Mouse (Mus musculus): ENCODE measurements around the gene Figla. TPM values are rescaled to one million over a fixed set of nuclear protein-coding genes. Genes with fewer than 3 reads are reported as not detected.

Figla gene
- polyA plus RNA-seq, 1 experiment from 2014 or later: not detected

DNA sequence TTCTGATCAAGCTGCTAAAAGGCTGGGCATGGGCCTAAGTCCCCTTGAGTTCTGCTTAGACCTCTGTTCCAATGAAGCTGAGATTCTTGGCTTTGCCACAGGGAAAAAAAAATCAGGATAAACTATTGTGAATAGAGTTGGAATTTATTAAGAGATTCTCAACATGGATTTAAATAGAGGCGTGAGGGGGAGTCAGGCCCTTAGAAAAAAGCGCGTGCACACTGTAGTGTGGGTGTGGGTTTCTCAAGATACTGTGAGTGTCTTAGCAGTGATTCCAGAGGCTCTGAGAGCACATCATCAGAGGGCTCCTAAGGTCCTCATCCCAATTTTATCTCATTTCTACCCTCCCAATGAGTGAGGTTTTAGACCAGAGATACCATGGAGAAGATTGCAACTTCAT, 44.2 kb downstream of the Figla start:
- ATAC-seq (replicated peaks): no peak
- WGBS: 90% methylated on average over 3 of the region's 3 CpGs
- no peak overlapping the region for H3K4me3 ChIP-seq

DNA sequence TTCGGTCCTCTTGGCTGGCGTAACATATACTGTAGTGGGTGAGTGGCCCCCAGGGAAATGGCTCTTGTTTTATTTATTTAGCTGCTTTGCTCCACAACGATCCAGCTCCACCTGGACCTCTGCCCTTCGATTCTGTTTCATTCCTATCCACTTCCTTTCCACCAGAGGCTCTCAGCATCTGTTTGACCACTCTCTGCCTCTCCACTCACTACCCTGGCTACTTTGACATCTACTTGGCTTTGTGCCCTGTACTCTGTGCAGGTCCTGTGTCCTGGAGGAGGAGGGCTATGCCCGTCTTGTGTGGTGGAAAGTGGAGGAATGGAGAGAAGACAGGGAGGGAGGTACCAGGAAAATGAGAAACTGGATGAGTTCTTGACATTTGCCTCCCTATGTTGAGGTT, 46.3 kb downstream of the Figla start:
- Histone ChIP-seq H3K4me2 (replicated peaks) (0 out of 2 replicates have a peak overlapping the region, but pooled peaks have one; percentile 8), H3K27ac (replicated peaks) (peak overlapping the region; percentile 94), H3K27me3 (no peaks in the 10 kb centered on the region), H3K4me3 (no peak overlapping the region), H3K9me3 (no peaks in the 10 kb centered on the region), H3K4me1 (peaks cover 97% of the 10 kb centered on the region), H3K9ac (replicated peaks) (no peak overlapping the region), H3K36me3 (no peaks in the 10 kb centered on the region)
- 60% methylated on average over 5 of the region's 5 CpGs for WGBS
- ATAC-seq (replicated peaks): no peak

More for the DNA sequence above, 44.2 kb downstream of the Figla start:
- Histone ChIP-seq H3K36me3 (no peaks in the 10 kb centered on the region), H3K9ac (replicated peaks) (no peak overlapping the region), H3K4me2 (replicated peaks) (no peak overlapping the region), H3K27me3 (no peaks in the 10 kb centered on the region), H3K4me1 (peaks cover 87% of the 10 kb centered on the region), H3K27ac (replicated peaks) (peak overlapping the region; percentile 94), H3K9me3 (no peaks in the 10 kb centered on the region)

DNA sequence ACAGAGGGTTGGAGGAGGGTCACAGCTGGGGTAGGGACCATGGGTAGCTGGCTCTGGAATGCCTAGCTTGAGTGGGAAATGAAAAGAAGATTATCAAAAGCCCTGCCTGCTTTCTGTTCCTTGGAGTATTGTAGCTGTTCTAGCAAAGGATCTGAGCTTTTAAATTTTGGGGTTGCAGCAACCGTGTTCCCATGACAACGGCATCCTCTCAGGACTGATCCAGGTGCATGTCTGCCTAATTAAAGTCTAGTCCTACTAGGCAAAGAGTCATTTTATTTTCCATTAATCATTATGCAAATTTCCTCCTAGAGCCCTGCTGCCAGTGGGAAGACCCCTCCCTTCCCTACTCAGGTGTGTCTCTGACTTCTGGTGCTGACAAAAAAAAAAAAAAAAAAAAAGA, 46.7 kb downstream of the Figla start:
- H3K27ac ChIP-seq (replicated peaks): peak overlapping the region; percentile 94
- H3K4me1 ChIP-seq: peaks cover 95% of the 10 kb centered on the region
- ATAC-seq (replicated peaks): no peak
- no peaks in the 10 kb centered on the region for H3K9me3 ChIP-seq
- H3K4me2 ChIP-seq (replicated peaks): 0 out of 2 replicates have a peak overlapping the region, but pooled peaks have one; percentile 8
- no peak overlapping the region for H3K9ac ChIP-seq (replicated peaks)
- H3K27me3 ChIP-seq: no peaks in the 10 kb centered on the region
- no peaks in the 10 kb centered on the region for H3K36me3 ChIP-seq
- WGBS: 51% methylated on average over 2 of the region's 2 CpGs
- no peak overlapping the region for H3K4me3 ChIP-seq

DNA sequence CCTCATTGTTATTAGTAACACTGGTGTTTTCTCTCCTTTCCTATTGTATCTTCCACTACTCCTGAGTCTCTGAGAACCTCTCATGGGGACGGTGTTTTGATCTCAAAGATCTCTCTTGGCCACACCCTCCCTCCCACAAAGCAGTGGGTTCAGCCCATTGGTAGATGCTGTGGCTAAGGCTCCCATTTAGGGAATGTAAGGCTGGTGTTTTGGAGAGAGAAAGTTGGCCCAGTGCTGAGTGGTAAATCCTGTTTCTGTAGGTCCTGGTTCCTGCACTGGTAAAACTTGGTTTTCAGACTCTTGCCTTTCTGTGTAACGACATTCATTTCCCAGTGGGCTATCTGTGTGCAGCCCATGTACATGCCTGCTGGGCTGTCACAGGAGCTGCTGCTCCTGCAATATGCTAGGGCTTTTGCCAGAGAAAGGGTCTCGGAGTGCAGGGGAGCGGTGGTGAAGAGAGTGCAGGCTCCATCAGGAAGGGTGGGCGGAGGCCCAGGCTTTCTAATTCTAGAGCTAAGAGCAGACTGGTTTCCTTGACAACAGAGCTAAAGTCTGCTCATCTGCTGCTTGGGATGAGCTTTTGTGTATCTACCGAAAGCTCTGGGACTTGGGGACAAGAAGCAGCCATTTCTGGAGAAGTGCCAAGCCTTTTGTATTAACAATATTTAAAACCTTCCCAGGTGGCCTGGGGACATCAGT, 48.5 kb downstream of the Figla start:
- H3K4me2 ChIP-seq (replicated peaks): peak overlapping the region; percentile 3; the same call in 1 of the 2 replicates
- 0 out of 2 replicates have a peak overlapping the region, but pooled peaks have one; percentile 19 for H3K9ac ChIP-seq (replicated peaks)
- WGBS: 14% methylated on average over 6 of the region's 6 CpGs
- ATAC-seq (replicated peaks): peak; percentile 76
- H3K27ac ChIP-seq (replicated peaks): peak overlapping the region; percentile 94
- no peaks in the 10 kb centered on the region for H3K27me3 ChIP-seq
- peaks cover 91% of the 10 kb centered on the region for H3K4me1 ChIP-seq
- no peak overlapping the region for H3K4me3 ChIP-seq
- no peaks in the 10 kb centered on the region for H3K9me3 ChIP-seq
- no peaks in the 10 kb centered on the region for H3K36me3 ChIP-seq

DNA sequence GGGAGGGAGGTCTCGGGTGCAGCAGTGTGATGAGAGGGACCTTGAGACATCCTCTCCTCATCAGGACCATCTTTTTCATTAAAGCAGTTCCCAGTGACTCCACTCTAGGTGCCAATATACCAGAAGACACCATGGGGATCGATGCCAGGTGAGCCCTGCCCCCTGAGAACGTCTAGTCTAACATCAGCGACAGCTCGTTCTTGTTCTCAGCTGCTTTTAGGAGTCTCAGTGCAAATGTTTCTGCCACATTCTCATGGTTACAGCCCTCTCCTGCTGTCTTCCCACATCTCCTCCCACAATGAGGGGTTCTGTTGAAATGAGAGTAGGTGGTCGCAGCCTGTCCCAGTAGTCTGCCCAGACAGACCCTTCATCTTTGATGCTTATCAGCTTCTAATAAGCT, 50.8 kb downstream of the Figla start:
- peak overlapping the region; percentile 94 for H3K27ac ChIP-seq (replicated peaks)
- H3K9me3 ChIP-seq: no peaks in the 10 kb centered on the region
- no peak overlapping the region for H3K4me3 ChIP-seq
- no peaks in the 10 kb centered on the region for H3K36me3 ChIP-seq
- ATAC-seq (replicated peaks): no peak
- H3K9ac ChIP-seq (replicated peaks): no peak overlapping the region
- peaks cover 85% of the 10 kb centered on the region for H3K4me1 ChIP-seq
- H3K27me3 ChIP-seq: no peaks in the 10 kb centered on the region
- no peak overlapping the region for H3K4me2 ChIP-seq (replicated peaks)
- WGBS: 73% methylated on average over 6 of the region's 6 CpGs

DNA sequence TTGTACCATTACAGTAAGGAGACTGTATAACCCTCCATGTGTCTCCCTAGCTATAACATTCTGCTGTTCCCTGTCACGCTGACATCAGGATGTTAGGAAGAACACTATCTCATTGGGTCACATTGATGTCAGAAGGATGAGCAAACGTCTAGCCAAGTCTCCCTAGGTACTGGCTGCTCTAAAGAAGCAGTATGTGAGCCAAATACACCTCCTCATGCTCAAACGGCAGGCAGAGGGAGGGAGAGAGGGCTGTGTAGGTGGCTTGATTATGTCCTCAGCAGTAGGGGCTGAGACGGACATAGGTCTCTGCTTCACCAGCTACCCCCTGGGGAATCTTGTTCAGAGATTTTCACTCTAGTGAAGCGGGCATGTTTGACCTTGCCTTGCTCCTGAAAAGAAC, 51.2 kb downstream of the Figla start:
- Histone ChIP-seq H3K9me3 (no peaks in the 10 kb centered on the region), H3K4me1 (peaks cover 81% of the 10 kb centered on the region), H3K9ac (replicated peaks) (no peak overlapping the region), H3K4me2 (replicated peaks) (no peak overlapping the region), H3K27me3 (no peaks in the 10 kb centered on the region), H3K4me3 (no peak overlapping the region), H3K36me3 (no peaks in the 10 kb centered on the region), H3K27ac (replicated peaks) (peak overlapping the region; percentile 94)
- ATAC-seq (replicated peaks): no peak
- 49% methylated on average over 5 of the region's 5 CpGs for WGBS

DNA sequence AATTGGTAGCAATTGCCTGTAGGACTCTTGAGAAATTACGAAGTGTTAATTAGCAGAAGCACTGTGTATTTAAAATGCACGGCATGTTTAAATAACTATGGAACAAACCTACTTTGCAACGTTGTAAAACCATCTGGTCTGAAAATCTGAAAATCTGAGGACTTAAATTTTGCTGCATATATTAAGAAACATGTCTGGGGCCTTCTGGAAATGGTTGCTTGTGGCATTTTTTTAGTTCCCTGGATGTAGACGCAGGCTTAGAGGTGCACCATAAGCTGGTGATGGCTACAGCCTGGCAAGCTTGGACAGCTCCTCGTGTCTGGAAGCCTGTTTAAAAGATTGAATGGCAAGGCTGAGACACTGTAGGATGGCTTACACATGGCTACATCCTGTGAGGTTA, 53.0 kb downstream of the Figla start:
- peak overlapping the region; percentile 92 for H3K27ac ChIP-seq (replicated peaks)
- no peaks in the 10 kb centered on the region for H3K27me3 ChIP-seq
- no peaks in the 10 kb centered on the region for H3K36me3 ChIP-seq
- no peak overlapping the region for H3K4me2 ChIP-seq (replicated peaks)
- H3K9me3 ChIP-seq: no peaks in the 10 kb centered on the region
- no peak overlapping the region for H3K4me3 ChIP-seq
- peak; percentile 36; the same call in 1 of the 2 replicates for ATAC-seq (replicated peaks)
- WGBS: 50% methylated on average over 5 of the region's 5 CpGs
- H3K4me1 ChIP-seq: peaks cover 62% of the 10 kb centered on the region
- H3K9ac ChIP-seq (replicated peaks): no peak overlapping the region

DNA sequence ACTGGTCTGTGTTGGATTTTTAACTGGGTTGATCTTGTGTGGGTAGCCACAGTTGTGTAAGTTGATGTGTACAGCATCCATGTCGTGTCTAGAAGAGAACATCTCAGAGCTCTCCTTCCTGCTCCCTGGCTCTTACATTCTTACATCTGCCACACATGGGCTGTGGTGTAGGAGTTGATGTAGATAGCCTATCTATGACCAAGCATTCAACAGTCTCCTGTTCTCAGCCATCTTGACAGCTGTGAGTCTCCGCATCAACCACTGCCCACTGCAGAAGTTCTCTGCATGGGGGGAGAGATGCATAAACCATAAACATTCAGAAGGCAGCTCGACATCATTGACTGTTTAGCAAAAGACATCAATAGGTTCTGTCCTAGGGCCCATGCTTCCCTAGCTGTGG, 53.9 kb downstream of the Figla start:
- no peak for ATAC-seq (replicated peaks)
- WGBS: 89% methylated on average over 3 of the region's 3 CpGs
- peak overlapping the region; percentile 92 for H3K27ac ChIP-seq (replicated peaks)
- no peak overlapping the region for H3K4me2 ChIP-seq (replicated peaks)
- H3K4me3 ChIP-seq: no peak overlapping the region
- H3K27me3 ChIP-seq: no peaks in the 10 kb centered on the region
- no peak overlapping the region for H3K9ac ChIP-seq (replicated peaks)
- no peaks in the 10 kb centered on the region for H3K36me3 ChIP-seq
- no peaks in the 10 kb centered on the region for H3K9me3 ChIP-seq
- H3K4me1 ChIP-seq: peaks cover 56% of the 10 kb centered on the region

DNA sequence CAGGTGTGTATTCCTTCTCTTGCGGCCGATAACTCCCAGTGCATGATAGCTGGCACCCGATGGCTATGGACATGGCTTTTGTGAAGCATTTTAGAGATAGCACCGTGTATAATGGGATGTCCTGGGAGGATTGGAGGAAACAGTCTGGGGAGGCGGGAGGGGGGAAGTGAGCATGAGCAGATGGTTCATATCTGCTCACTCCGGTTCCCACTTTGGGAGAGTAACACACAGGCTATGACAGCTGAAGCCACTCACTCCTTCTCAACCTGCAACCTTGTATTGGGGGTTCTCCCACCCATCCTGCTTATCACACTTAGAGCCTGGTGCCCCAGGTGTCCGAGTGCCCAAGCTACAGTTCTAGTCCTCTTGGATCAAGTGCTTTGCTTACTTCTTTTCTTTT, 54.3 kb downstream of the Figla start:
- Histone ChIP-seq H3K4me1 (peaks cover 55% of the 10 kb centered on the region), H3K4me3 (no peak overlapping the region), H3K9ac (replicated peaks) (no peak overlapping the region), H3K36me3 (no peaks in the 10 kb centered on the region), H3K4me2 (replicated peaks) (no peak overlapping the region), H3K27me3 (no peaks in the 10 kb centered on the region), H3K27ac (replicated peaks) (peak overlapping the region; percentile 92), H3K9me3 (no peaks in the 10 kb centered on the region)
- 77% methylated on average over 7 of the region's 7 CpGs for WGBS
- ATAC-seq (replicated peaks): no peak

Other genes starting within 250 kb of the Figla start
- gene Nat8f6, start 195.2 kb upstream of the Figla start, polyA plus RNA-seq (2015; fragmentation: Nextera tagmentation; extraction: Ambion mirVana): not detected in 2 replicates
- gene Nat8f5, start 195.2 kb upstream of the Figla start, polyA plus RNA-seq (2015; fragmentation: Nextera tagmentation; extraction: Ambion mirVana): not detected in 2 replicates
- gene Nat8, start 184.1 kb upstream of the Figla start, polyA plus RNA-seq (2015; fragmentation: Nextera tagmentation; extraction: Ambion mirVana): not detected in 2 replicates
- not detected in 2 replicates for gene Nat8f2, start 147.0 kb upstream of the Figla start, polyA plus RNA-seq (2015; fragmentation: Nextera tagmentation; extraction: Ambion mirVana)
- 6.0 and 6.8 TPM in 2 replicates for gene Nat8f4, start 111.3 kb upstream of the Figla start, polyA plus RNA-seq (2015; fragmentation: Nextera tagmentation; extraction: Ambion mirVana)
- gene Tprkb, start 104.3 kb upstream of the Figla start, polyA plus RNA-seq (2015; fragmentation: Nextera tagmentation; extraction: Ambion mirVana): 48.6 and 49.1 TPM in 2 replicates
- 11.9 and 13.6 TPM in 2 replicates for gene Nat8f1, start 100.5 kb upstream of the Figla start, polyA plus RNA-seq (2015; fragmentation: Nextera tagmentation; extraction: Ambion mirVana)
- 42.7 and 47.9 TPM in 2 replicates for gene Dusp11, start 54.5 kb upstream of the Figla start, polyA plus RNA-seq (2015; fragmentation: Nextera tagmentation; extraction: Ambion mirVana)
- gene Add2, start 12.5 kb downstream of the Figla start, polyA plus RNA-seq (2015; fragmentation: Nextera tagmentation; extraction: Ambion mirVana): 224 and 230 TPM in 2 replicates
- 11.5 and 12.6 TPM in 2 replicates for gene Tgfa, start 179.1 kb downstream of the Figla start, polyA plus RNA-seq (2015; fragmentation: Nextera tagmentation; extraction: Ambion mirVana)